Mouse (Mus musculus): ENCODE measurements around the gene Ate1.
"Not testable (repeated sequence)": the region's sequence is repeated elsewhere in the genome, so short reads cannot be mapped to it uniquely, and the experiment has no call there.

Gene Ate1

GRCm38 (mm10) chr7:130523451-130523850, 3.3 kb upstream of the Ate1 start:
- DNase-seq (ENCODE audit: low spot score in 2 of 2): no peak

GRCm38 (mm10) chr7:130520812-130521422, 748 bp upstream of the Ate1 start:
- no peak for DNase-seq (ENCODE audit: low spot score in 2 of 2)

- DNase-seq (ENCODE audit: low spot score in 2 of 2): peak; percentile 90 to 94
These were observed 797 bp downstream of the Ate1 start for GRCm38 (mm10) chr7:130519096-130520048.

GRCm38 (mm10) chr7:130518213-130519095, 1.7 kb downstream of the Ate1 start:
- DNase-seq (ENCODE audit: low spot score in 2 of 2): no peak

- no peak for DNase-seq (ENCODE audit: low spot score in 2 of 2)
These were observed 9.9 kb downstream of the Ate1 start for GRCm38 (mm10) chr7:130510243-130510642.

GRCm38 (mm10) chr7:130503006-130503405, 17.2 kb downstream of the Ate1 start:
- DNase-seq (ENCODE audit: low spot score in 2 of 2): no peak

- no peak for DNase-seq (ENCODE audit: low spot score in 2 of 2)
These were observed 18.7 kb downstream of the Ate1 start for GRCm38 (mm10) chr7:130501499-130501898.

GRCm38 (mm10) chr7:130493346-130493745, 26.8 kb downstream of the Ate1 start:
- DNase-seq (ENCODE audit: low spot score in 2 of 2): no peak

GRCm38 (mm10) chr7:130492026-130492425, 28.1 kb downstream of the Ate1 start:
- no peak for DNase-seq (ENCODE audit: low spot score in 2 of 2)

GRCm38 (mm10) chr7:130479003-130479402, 41.2 kb downstream of the Ate1 start:
- not testable (repeated sequence) for DNase-seq (ENCODE audit: low spot score in 2 of 2)

- DNase-seq (ENCODE audit: low spot score in 2 of 2): peak in 1 of 2 experiments; percentile 2
These were observed 44.2 kb downstream of the Ate1 start for GRCm38 (mm10) chr7:130475970-130476369.

GRCm38 (mm10) chr7:130473881-130474280, 46.3 kb downstream of the Ate1 start:
- DNase-seq (ENCODE audit: low spot score in 2 of 2): no peak

- no peak for DNase-seq (ENCODE audit: low spot score in 2 of 2)
These were observed 47.5 kb downstream of the Ate1 start for GRCm38 (mm10) chr7:130472683-130473082.

GRCm38 (mm10) chr7:130471045-130471444, 49.1 kb downstream of the Ate1 start:
- DNase-seq (ENCODE audit: low spot score in 2 of 2): no peak

GRCm38 (mm10) chr7:130455587-130456246, 64.5 kb downstream of the Ate1 start:
- no peak for DNase-seq (ENCODE audit: low spot score in 2 of 2)

GRCm38 (mm10) chr7:130454226-130454625, 65.9 kb downstream of the Ate1 start:
- no peak for DNase-seq (ENCODE audit: low spot score in 2 of 2)

- no peak for DNase-seq (ENCODE audit: low spot score in 2 of 2)
These were observed 84.4 kb downstream of the Ate1 start for GRCm38 (mm10) chr7:130435776-130436175.

- no peak for DNase-seq (ENCODE audit: low spot score in 2 of 2)
These were observed 88.0 kb downstream of the Ate1 start for GRCm38 (mm10) chr7:130432141-130432540.

- DNase-seq (ENCODE audit: low spot score in 2 of 2): no peak
These were observed 93.6 kb downstream of the Ate1 start for GRCm38 (mm10) chr7:130426586-130426985.

- no peak for DNase-seq (ENCODE audit: low spot score in 2 of 2)
These were observed 94.2 kb downstream of the Ate1 start for GRCm38 (mm10) chr7:130425991-130426390.

GRCm38 (mm10) chr7:130419961-130420360, 100.2 kb downstream of the Ate1 start:
- no peak for DNase-seq (ENCODE audit: low spot score in 2 of 2)

Data from spleen, postnatal 14 days (tissue).